Comparison of ENCODE assay signal across 22 mouse cellular contexts in genomic region chr12:44265651-44266050, GRCm38 (mm10). TPM values are rescaled to one million over a fixed set of nuclear protein-coding genes. Genes with fewer than 3 reads are reported as not detected.
A peak's percentile ranks its signal among the peaks of the same experiment; 100 is the strongest.
DNase-seq lines count a peak whose midpoint lies in the region; ATAC-seq and TF ChIP-seq lines count a peak whose summit lies in the region.
"Had no signal": no experiment of that assay in that cellular context is flagged by ENCODE, and none has a peak within 500 bp of the region (broad histone marks: within the 10 kb centered on the region; RNA-seq: fewer than 3 reads in every experiment).

No protein-coding gene starts in this region.

- TF ChIP-seq CTCF in hindbrain, postnatal 0 days (IDR thresholded peaks at IDR 0.05; ENCODE audit: low read depth): no peak
- no peak for TF ChIP-seq CTCF in testis, adult 2 months (IDR thresholded peaks at IDR 0.05; ENCODE audit: control insufficient read depth, insufficient read depth, insufficient replicate concordance, low read depth, low read length)

- no peaks in the 10 kb centered on the region for H3K27me3 ChIP-seq in hindbrain, postnatal 0 days (ENCODE audit: insufficient read depth, low read length)
- H3K27me3 ChIP-seq in hindbrain, embryonic 11.5 days (ENCODE audit: control insufficient read depth, insufficient read depth, low read length): no peaks in the 10 kb centered on the region
- no peaks in the 10 kb centered on the region for H3K27me3 ChIP-seq in testis, adult 2 months (ENCODE audit: control insufficient read depth, insufficient read depth, low read length)
- H3K27me3 ChIP-seq in intestine, embryonic 15.5 days (replicated peaks): no peaks in the 10 kb centered on the region
- H3K27me3 ChIP-seq: embryonic facial prominence, embryonic 12.5 days; forebrain, embryonic 12.5 days; heart, embryonic 15.5 days had no signal

- H3K36me3 ChIP-seq in hindbrain, postnatal 0 days (ENCODE audit: insufficient read depth, low read length): no peaks in the 10 kb centered on the region
- H3K36me3 ChIP-seq in hindbrain, embryonic 11.5 days (ENCODE audit: control insufficient read depth, insufficient read depth, low read length): no peaks in the 10 kb centered on the region
- no peaks in the 10 kb centered on the region for H3K36me3 ChIP-seq in testis, adult 2 months (ENCODE audit: control insufficient read depth, insufficient read depth, low read length)
- no peaks in the 10 kb centered on the region for H3K36me3 ChIP-seq in intestine, embryonic 15.5 days
- H3K36me3 ChIP-seq: embryonic facial prominence, embryonic 12.5 days; forebrain, embryonic 12.5 days; G1E; heart, embryonic 15.5 days had no signal

- DNase-seq in hindbrain, postnatal 0 days (ENCODE audit: low spot score): peak; percentile 15
- no peak for DNase-seq in hindbrain, embryonic 11.5 days (ENCODE audit: low spot score)
- no peak for DNase-seq in testis, postnatal 14 days (ENCODE audit: low spot score)
- no peak for DNase-seq in Muller cell, postnatal 12 days (ENCODE audit: inconsistent ontology term)
- DNase-seq: adrenal gland, postnatal 14 days; cerebellum, adult 11 months; cerebellum, adult 8-10 months; cerebellum, postnatal 25 days; forebrain, postnatal 0 days; gastrocnemius, postnatal 25 days; heart, adult 18-20 months; heart, postnatal 14 days had no signal

- no peak overlapping the region for H3K4me3 ChIP-seq in hindbrain, postnatal 0 days (ENCODE audit: low read length)
- H3K4me3 ChIP-seq in hindbrain, embryonic 11.5 days (ENCODE audit: low read depth, low read length): no peak overlapping the region
- H3K4me3 ChIP-seq in testis, adult 2 months (ENCODE audit: control insufficient read depth, low read depth, low read length): peak overlapping the region; percentile 62; the same call in 1 of the 2 replicates
- H3K4me3 ChIP-seq in brown adipose tissue, adult 24 weeks (ENCODE audit: insufficient read depth, low read depth, low read length): no peak overlapping the region
- no peak overlapping the region for H3K4me3 ChIP-seq in intestine, embryonic 15.5 days (replicated peaks)
- H3K4me3 ChIP-seq: embryonic facial prominence, embryonic 12.5 days; forebrain, embryonic 12.5 days; heart, embryonic 15.5 days had no signal

- no peak overlapping the region for H3K9ac ChIP-seq in hindbrain, postnatal 0 days (replicated peaks; ENCODE audit: low read length)
- no peak overlapping the region for H3K9ac ChIP-seq in hindbrain, embryonic 11.5 days (ENCODE audit: low read depth, low read length)
- no peak overlapping the region for H3K9ac ChIP-seq in intestine, embryonic 15.5 days
- H3K9ac ChIP-seq: embryonic facial prominence, embryonic 12.5 days; forebrain, embryonic 12.5 days; forebrain, postnatal 0 days; heart, embryonic 15.5 days; hindbrain, embryonic 14.5 days had no signal

- H3K4me1 ChIP-seq in hindbrain, postnatal 0 days (ENCODE audit: insufficient read depth, low read length): 0 out of 2 replicates have a peak, but pooled peaks cover 4% of the 10 kb centered on the region
- H3K4me1 ChIP-seq in hindbrain, embryonic 11.5 days (replicated peaks; ENCODE audit: control insufficient read depth, insufficient read depth, low read length): no peaks in the 10 kb centered on the region
- H3K4me1 ChIP-seq in testis, adult 2 months (ENCODE audit: control insufficient read depth, insufficient read depth, low read length): no peaks in the 10 kb centered on the region
- no peaks in the 10 kb centered on the region for H3K4me1 ChIP-seq in brown adipose tissue, adult 24 weeks (ENCODE audit: control insufficient read depth, insufficient read depth, insufficient read length, low read length)
- no peaks in the 10 kb centered on the region; the same call in 1 of the 2 replicates for H3K4me1 ChIP-seq in intestine, embryonic 15.5 days (replicated peaks)
- H3K4me1 ChIP-seq: embryonic facial prominence, embryonic 12.5 days had no signal

- H3K27ac ChIP-seq in hindbrain, postnatal 0 days: no peak overlapping the region
- no peak overlapping the region for H3K27ac ChIP-seq in hindbrain, embryonic 11.5 days (ENCODE audit: low read depth, low read length)
- no peak overlapping the region for H3K27ac ChIP-seq in testis, adult 2 months (ENCODE audit: control insufficient read depth, insufficient read depth, low read depth, low read length)
- peak overlapping the region; percentile 84 for H3K27ac ChIP-seq in brown adipose tissue, adult 24 weeks (replicated peaks; ENCODE audit: low read depth, low read length)
- H3K27ac ChIP-seq in intestine, embryonic 15.5 days: no peak overlapping the region
- H3K27ac ChIP-seq: embryonic facial prominence, embryonic 12.5 days; forebrain, embryonic 12.5 days; heart, embryonic 15.5 days; hindbrain, embryonic 14.5 days had no signal

- ATAC-seq in hindbrain, postnatal 0 days: no peak
- ATAC-seq in hindbrain, embryonic 11.5 days (ENCODE audit: low FRiP score): no peak
- no peak for ATAC-seq in intestine, embryonic 15.5 days
- ATAC-seq: forebrain, postnatal 0 days; intestine, postnatal 0 days had no signal

- no peak for TF ChIP-seq POLR2A in testis, adult 2 months (IDR thresholded peaks at IDR 0.05; ENCODE audit: control insufficient read depth, low read depth, low read length)

- no peak overlapping the region for H3K4me2 ChIP-seq in hindbrain, postnatal 0 days (ENCODE audit: low read depth, low read length)
- no peak overlapping the region for H3K4me2 ChIP-seq in hindbrain, embryonic 11.5 days (replicated peaks; ENCODE audit: low read depth, low read length)
- no peak overlapping the region for H3K4me2 ChIP-seq in intestine, embryonic 15.5 days (replicated peaks)
- H3K4me2 ChIP-seq: embryonic facial prominence, embryonic 12.5 days; forebrain, embryonic 12.5 days; heart, embryonic 11.5 days; heart, embryonic 15.5 days; hindbrain, embryonic 14.5 days had no signal

- WGBS in hindbrain, postnatal 0 days: 53% methylated on average over 3 of the region's 3 CpGs
- 88% methylated on average over 3 of the region's 3 CpGs for WGBS in hindbrain, embryonic 11.5 days
- 91% methylated on average over 3 of the region's 3 CpGs for WGBS in intestine, embryonic 15.5 days

- H3K9me3 ChIP-seq in hindbrain, postnatal 0 days (ENCODE audit: low read length): no peaks in the 10 kb centered on the region
- no peaks in the 10 kb centered on the region for H3K9me3 ChIP-seq in hindbrain, embryonic 11.5 days (ENCODE audit: control insufficient read depth, low read length)
- no peaks in the 10 kb centered on the region for H3K9me3 ChIP-seq in intestine, embryonic 15.5 days
- H3K9me3 ChIP-seq: embryonic facial prominence, embryonic 12.5 days; forebrain, embryonic 12.5 days; G1E; heart, embryonic 15.5 days had no signal

RNA-seq across cellular contexts. Expression of gene Pnpla8, which starts 44.5 kb away (rescaled TPM):
- 58.8 and 62.7 TPM in 2 replicates for total RNA-seq in hindbrain, postnatal 0 days (2014; rRNA removed)
- polyA plus RNA-seq in hindbrain, postnatal 0 days (2015; fragmentation: Nextera tagmentation; extraction: Ambion mirVana): 107 and 123 TPM in 2 replicates
- polyA plus RNA-seq in hindbrain, embryonic 11.5 days (2014; fragmentation: Nextera tagmentation; extraction: Ambion mirVana): 77.4 and 90.1 TPM in 2 replicates
- 22.1 and 26.0 TPM in 2 replicates for polyA plus RNA-seq in testis, adult 2 months (2012; rRNA removed)
- polyA plus RNA-seq in brown adipose tissue, adult 24 weeks (2012; ENCODE audit: insufficient read depth, insufficient read length, missing spikeins): 225 and 234 TPM in 2 replicates
- polyA plus RNA-seq in intestine, embryonic 15.5 days (2015; fragmentation: Nextera tagmentation; extraction: Ambion mirVana): 53.8 and 57.5 TPM in 2 replicates

RNA-seq across cellular contexts. Expression of gene Dnajb9, which starts 55.5 kb away (rescaled TPM):
- total RNA-seq in hindbrain, postnatal 0 days (2014; rRNA removed): 12.3 and 40.8 TPM in 2 replicates
- 31.8 and 34.7 TPM in 2 replicates for polyA plus RNA-seq in hindbrain, postnatal 0 days (2015; fragmentation: Nextera tagmentation; extraction: Ambion mirVana)
- 37.1 and 38.7 TPM in 2 replicates for polyA plus RNA-seq in hindbrain, embryonic 11.5 days (2014; fragmentation: Nextera tagmentation; extraction: Ambion mirVana)
- 20.1 and 23.8 TPM in 2 replicates for polyA plus RNA-seq in testis, adult 2 months (2012; rRNA removed)
- polyA plus RNA-seq in brown adipose tissue, adult 24 weeks (2012; ENCODE audit: insufficient read depth, insufficient read length, missing spikeins): 43.0 and 48.2 TPM in 2 replicates
- polyA plus RNA-seq in intestine, embryonic 15.5 days (2015; fragmentation: Nextera tagmentation; extraction: Ambion mirVana): 25.0 and 28.3 TPM in 2 replicates
